10 mouse cellular contexts compared by ENCODE assay signal in genomic region chr10:63153563-63153962, GRCm38 (mm10). TPM values are rescaled to one million over a fixed set of nuclear protein-coding genes. Genes with fewer than 3 reads are reported as not detected.
DNase-seq lines count a peak whose midpoint lies in the region; ATAC-seq lines count a peak whose summit lies in the region.
"Had no signal": no experiment of that assay in that cellular context is flagged by ENCODE, and none has a peak within 500 bp of the region (broad histone marks: within the 10 kb centered on the region; RNA-seq: fewer than 3 reads in every experiment).

No protein-coding gene starts in this region.

- H3K36me3 ChIP-seq in kidney, embryonic 14.5 days (ENCODE audit: control insufficient read depth, insufficient read depth, low read length), result no peaks in the 10 kb centered on the region
- H3K36me3 ChIP-seq: embryonic facial prominence, embryonic 13.5 days had no signal

- H3K9me3 ChIP-seq in kidney, embryonic 14.5 days (ENCODE audit: control insufficient read depth, low read length), result no peaks in the 10 kb centered on the region
- H3K9me3 ChIP-seq: embryonic facial prominence, embryonic 13.5 days had no signal

- H3K4me2 ChIP-seq in kidney, embryonic 14.5 days (replicated peaks; ENCODE audit: low read depth, low read length), result no peak overlapping the region
- H3K4me2 ChIP-seq: embryonic facial prominence, embryonic 13.5 days had no signal

- H3K9ac ChIP-seq in kidney, embryonic 14.5 days (ENCODE audit: low read depth, low read length), result no peak overlapping the region
- H3K9ac ChIP-seq: embryonic facial prominence, embryonic 13.5 days had no signal

- H3K4me1 ChIP-seq in kidney, embryonic 14.5 days (ENCODE audit: control insufficient read depth, insufficient read depth, low read length), result no peaks in the 10 kb centered on the region
- H3K4me1 ChIP-seq: embryonic facial prominence, embryonic 13.5 days had no signal

- H3K27me3 ChIP-seq in kidney, embryonic 14.5 days (ENCODE audit: control insufficient read depth, insufficient read depth, low read length), result no peaks in the 10 kb centered on the region
- H3K27me3 ChIP-seq: embryonic facial prominence, embryonic 13.5 days had no signal

- intact Hi-C loops in left cerebral cortex, postnatal 25 days (cut with DNase I), result loop anchor here (2.0 kb wide), 2 partner anchors 223 to 231 kb away; no protein-coding TSS in a partner anchor

- no peak overlapping the region for H3K4me3 ChIP-seq in kidney, embryonic 14.5 days (ENCODE audit: low read length)
- H3K4me3 ChIP-seq: embryonic facial prominence, embryonic 13.5 days had no signal

- DNase-seq in kidney, adult 11 months, result peak; percentile 45
- DNase-seq in cerebellum, postnatal 4 days (ENCODE audit: low spot score in 2 of 2), result peak; percentile 57 to 72
- DNase-seq in heart, postnatal 4 days, result peak; percentile 87
- peak; percentile 68 to 77 for DNase-seq in left cerebral cortex, postnatal 25 days (ENCODE audit: low spot score in 2 of 2)
- DNase-seq in ovary, postnatal 10 days (ENCODE audit: low spot score), result peak; percentile 46
- DNase-seq in thymus, postnatal 25 days, result peak; percentile 69

- H3K27ac ChIP-seq in kidney, embryonic 14.5 days (ENCODE audit: low read depth, low read length), result no peak overlapping the region
- H3K27ac ChIP-seq: embryonic facial prominence, embryonic 13.5 days; macrophage had no signal

- WGBS in kidney, embryonic 14.5 days, result 35% methylated on average over 3 of the region's 3 CpGs

- ATAC-seq in kidney, embryonic 14.5 days (ENCODE audit: low FRiP score, low TSS enrichment), result no peak
- peak; percentile 49 for ATAC-seq in activated CD4-positive, CD25-positive, alpha-beta regulatory T cell, adult 4 months

RNA-seq across cellular contexts. Expression of gene Mypn, which starts 50.2 kb away (rescaled TPM):
- polyA plus RNA-seq in kidney, embryonic 14.5 days (2014; fragmentation: Nextera tagmentation; extraction: Ambion mirVana), result not detected in 2 replicates
- under 1 TPM in 1 of 2 experiments, not detected in 1; 0.12 TPM for polyA plus RNA-seq in activated CD4-positive, CD25-positive, alpha-beta regulatory T cell, adult 4 months (2017; shearing (Covaris generic))
- total RNA-seq in heart, postnatal 4 days (2021), result 10 to 100 TPM; 69.3 to 75.7 TPM
- 1 to 10 TPM; 2.8 to 3.8 TPM for total RNA-seq in left cerebral cortex, postnatal 25 days (2021)
- polyA plus RNA-seq: macrophage had no signal

RNA-seq across cellular contexts. Expression of gene Atoh7, which starts 54.1 kb away (rescaled TPM):
- polyA plus RNA-seq in kidney, embryonic 14.5 days (2014; fragmentation: Nextera tagmentation; extraction: Ambion mirVana), result 0.56 TPM in 1 of 2 replicates, not detected in the other
- not detected for polyA plus RNA-seq in activated CD4-positive, CD25-positive, alpha-beta regulatory T cell, adult 4 months (2017; shearing (Covaris generic))
- not detected for total RNA-seq in heart, postnatal 4 days (2021)
- total RNA-seq in left cerebral cortex, postnatal 25 days (2021), result 1 to 10 TPM; 2.9 to 4.1 TPM
- polyA plus RNA-seq: embryonic facial prominence, embryonic 13.5 days; macrophage had no signal

Comparison
In these comparisons a context has a peak if more than half of its experiments do, and no peak if none do; other contexts are left out.
1. RNA of gene Mypn, which starts 50.2 kb away (total RNA-seq): 69.3 to 75.7 TPM in heart, postnatal 4 days; 2.8 to 3.8 TPM in left cerebral cortex, postnatal 25 days; every median in the first group is over 10 times any median in the second.
2. Peak in every context shown above with its lines, with median percentiles within 50 percentile points of each other: DNase-seq.